Mouse (Mus musculus) gastrocnemius, postnatal 4 days (tissue): Measurements from ENCODE around the gene Rcbtb2. TPM values are rescaled to one million over a fixed set of nuclear protein-coding genes. Genes with fewer than 3 reads are reported as not detected.

Experiments used
- DNase-seq, 2 experiments: peaks; one replicate each; pipeline ENCODE4 v3.0.0; 2021 to 2022; ENCODE audit warnings: low spot score in 2 of 2, mixed read lengths in 2 of 2
- microRNA-seq: library from miRNA; unstranded; fragments of <30 nt; microRNA quantifications from one replicate; pipeline ENCODE4 v1.2.0, GENCODE M21; 2021
- total RNA-seq, 2 experiments: library from RNA; stranded (reverse); gene quantifications; 2 replicates each; pipeline ENCODE4 v1.2.3; 2021

The Rcbtb2 gene
- total RNA-seq, 2 experiments from 2014 or later = 44.7 to 45.8 TPM

DNA sequence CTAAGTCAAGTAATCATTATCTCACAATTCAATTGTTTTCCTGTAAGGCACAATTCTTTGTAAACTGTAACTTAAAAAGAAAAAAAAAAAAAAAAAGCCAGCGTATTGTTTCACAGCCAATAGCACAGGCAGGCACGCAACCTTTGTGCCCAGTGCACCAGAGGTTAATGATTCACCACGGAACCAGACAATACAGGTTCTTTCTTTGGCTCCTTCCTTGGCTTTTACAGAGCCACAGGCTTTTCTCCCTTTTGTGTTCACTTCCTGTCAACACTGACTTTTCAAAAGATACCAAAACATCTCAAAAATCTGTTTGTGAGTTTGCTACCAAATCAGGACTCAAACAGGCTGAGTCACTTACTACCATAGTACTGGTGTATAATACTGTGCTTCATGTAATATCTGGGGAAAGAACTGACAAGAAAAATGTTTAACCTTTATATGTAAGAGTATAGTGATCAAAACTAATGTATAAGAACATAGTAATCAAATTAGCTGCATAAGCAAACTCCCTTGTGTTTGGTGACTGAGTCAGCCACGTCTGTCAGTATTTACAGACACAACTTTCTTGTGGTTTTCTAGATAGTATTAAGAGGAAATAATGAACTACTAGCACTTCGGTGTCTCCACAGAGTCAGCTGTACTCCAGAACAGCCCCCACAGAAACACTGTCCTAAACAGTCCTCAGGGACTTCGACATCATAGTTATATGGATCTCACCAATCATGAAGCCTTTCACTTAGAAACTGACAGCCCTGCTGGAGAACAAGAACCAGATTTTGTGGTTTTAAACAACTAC lies 130.8 kb downstream of the Rcbtb2 start:
- no peak for DNase-seq

- DNase-seq = no peak
Measured at GRCm38 (mm10) chr14:73254412-73254811, 131.6 kb downstream of the Rcbtb2 start.

GRCm38 (mm10) chr14:73255426-73255970 lies 132.7 kb downstream of the Rcbtb2 start:
- DNase-seq = no peak

- no peak for DNase-seq
Measured at GRCm38 (mm10) chr14:73257348-73257747, 134.5 kb downstream of the Rcbtb2 start.

Small RNA genes within 50 kb of the gene (microRNA-seq; reads per million reads assigned to microRNA genes)
- not detected for gene Mir687

Other genes starting within 250 kb of the Rcbtb2 start
- not detected for gene Cysltr2, start 73.9 kb upstream of the Rcbtb2 start, total RNA-seq
- 1 to 10 TPM; 4.7 TPM for gene Lpar6, start 114.9 kb downstream of the Rcbtb2 start, total RNA-seq
- 10 to 100 TPM; 46.1 to 46.3 TPM for gene Rb1, start 202.8 kb downstream of the Rcbtb2 start, total RNA-seq